Mouse (Mus musculus) forebrain, embryonic 14.5 days (tissue): Measurements from ENCODE around the gene Olfr1100. TPM values are rescaled to one million over a fixed set of nuclear protein-coding genes. Genes with fewer than 3 reads are reported as not detected.

Experiments used
- ATAC-seq: fragments of 200-750 bp; cut with Nextera tagmentation; 2 replicates; pipeline ENCODE4 v1.8.0; 2017; ENCODE audit warnings: mild to moderate bottlenecking, moderate library complexity
- DNase-seq: peaks from one replicate; pipeline ENCODE4 v3.0.0-alpha.2; 2015; ENCODE audit warnings: low spot score
- H3K27ac ChIP-seq: fragments of 300-500 bp; sonication (generic); 2 replicates; pipeline ENCODE4 v1.5.1; 2014; ENCODE audit warnings: low read depth, mild to moderate bottlenecking, control low read depth, low read length, moderate library complexity
- H3K27me3 ChIP-seq: fragments of 300-500 bp; sonication (generic); replicated peaks from 2 replicates; pipeline ENCODE4 v1.6.1; 2014; ENCODE audit warnings: low read length, control low read depth, mixed read lengths; ENCODE audit not compliant: control insufficient read depth, insufficient read depth
- H3K36me3 ChIP-seq: fragments of 300-500 bp; sonication (generic); 2 replicates; pipeline ENCODE4 v1.6.1; 2014; ENCODE audit warnings: low read length, control low read depth; ENCODE audit not compliant: control insufficient read depth, insufficient read depth
- H3K4me1 ChIP-seq: fragments of 300-500 bp; sonication (generic); 2 replicates; pipeline ENCODE4 v1.6.1; 2014; ENCODE audit warnings: antibody characterized with exemption, low read length, control low read depth; ENCODE audit not compliant: control insufficient read depth, insufficient read depth
- H3K4me2 ChIP-seq: fragments of 300-500 bp; sonication (generic); 2 replicates; pipeline ENCODE4 v1.6.1; 2014; ENCODE audit warnings: mild to moderate bottlenecking, control low read depth, low read length
- H3K4me3 ChIP-seq: fragments of 300-500 bp; sonication (generic); 2 replicates; pipeline ENCODE4 v1.5.1; 2014; ENCODE audit warnings: low read depth, low read length, control low read depth
- H3K9ac ChIP-seq: fragments of 300-500 bp; sonication (generic); 2 replicates; pipeline ENCODE4 v1.6.1; 2014; ENCODE audit warnings: mild to moderate bottlenecking, low read length, control low read depth, moderate library complexity
- H3K9me3 ChIP-seq: fragments of 300-500 bp; sonication (generic); replicated peaks from 2 replicates; pipeline ENCODE4 v1.6.1; 2016; ENCODE audit warnings: low read length, control low read depth, mixed read lengths; ENCODE audit not compliant: control insufficient read depth
- WGBS: fragments of 180-500 bp; shearing (Covaris S2); extraction: QIAGEN DNeasy Blood & Tissue Kit; methylation state at CpG from one replicate; pipeline ENCODE4 v1.1.7; 2014; 5-methylcytosine and 5-hydroxymethylcytosine counted together
- polyA plus RNA-seq: library from polyadenylated mRNA; unstranded; fragments of >200 nt; fragmentation: Nextera tagmentation; extraction: Ambion mirVana; gene quantifications from 2 replicates; pipeline ENCODE4 v1.2.1, GENCODE M21; 2014

Gene Olfr1100
- not detected in 2 replicates for polyA plus RNA-seq

DNA sequence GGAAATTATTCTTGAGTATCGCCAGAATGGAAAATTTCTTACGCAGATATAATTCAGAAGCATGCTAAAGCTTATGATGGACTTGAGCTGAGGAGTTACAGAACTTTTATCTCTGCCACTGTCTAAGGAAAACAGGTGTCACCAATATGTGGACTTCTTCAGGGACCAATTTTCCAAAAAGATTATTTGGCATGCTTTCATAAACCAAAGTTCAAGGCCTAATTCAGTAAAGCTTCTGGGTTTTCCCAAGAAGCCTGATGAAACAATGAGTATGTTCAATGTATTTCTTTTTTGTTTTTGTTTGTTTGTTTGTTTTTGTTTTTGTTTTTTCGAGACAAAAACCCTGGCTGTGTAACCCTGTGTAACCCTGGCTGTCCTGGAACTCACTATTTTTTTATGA is at the start of gene Olfr1100:
Gene Olfr1100, minus strand, starts transcription at position 101 of the 400 bp plus-strand sequence.
- no peak within 1 kb of the TSS for H3K4me3 ChIP-seq
- no peak within 1 kb of the TSS for H3K27ac ChIP-seq
- DNase-seq: no peak
- no peaks in the 10 kb centered on the region for H3K36me3 ChIP-seq
- no peaks in the 10 kb centered on the region for H3K4me1 ChIP-seq
- no peaks in the 10 kb centered on the region for H3K9me3 ChIP-seq
- ATAC-seq: no peak
- no peak within 1 kb of the TSS for H3K4me2 ChIP-seq
- 78% methylated on average over 3 of the region's 3 CpGs for WGBS
- H3K27me3 ChIP-seq: no peaks in the 10 kb centered on the region
- H3K9ac ChIP-seq: no peak within 1 kb of the TSS

DNA sequence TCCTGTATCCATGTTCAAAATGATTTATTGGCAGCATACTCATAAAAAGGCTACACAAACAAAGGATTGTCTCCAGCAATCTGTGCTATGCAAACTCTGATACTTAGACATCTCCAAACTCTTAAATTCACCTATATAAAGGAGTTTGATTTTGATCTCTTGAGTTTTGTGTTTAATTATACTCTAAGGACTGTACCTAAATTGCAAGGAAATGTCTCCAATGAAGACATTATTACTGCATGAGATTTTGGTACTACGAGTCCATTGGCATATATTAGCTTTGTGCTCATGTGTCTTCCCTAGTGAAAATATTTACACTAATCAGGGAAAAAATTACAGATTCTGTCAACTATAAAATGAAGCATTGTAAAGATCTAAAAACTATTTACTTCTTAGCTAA is 47.2 kb upstream of the Olfr1100 start, which contains the start of gene Olfr1104:
Gene Olfr1104, minus strand, starts transcription at position 101 of the 400 bp plus-strand sequence.
- Histone ChIP-seq H3K9me3 (no peaks in the 10 kb centered on the region), H3K4me1 (no peaks in the 10 kb centered on the region), H3K27ac (no peak within 1 kb of the TSS), H3K36me3 (no peaks in the 10 kb centered on the region), H3K4me3 (no peak within 1 kb of the TSS), H3K9ac (no peak within 1 kb of the TSS), H3K4me2 (no peak within 1 kb of the TSS), H3K27me3 (no peaks in the 10 kb centered on the region)
- ATAC-seq: no peak
- 92% methylated on average over 1 of the region's 1 CpGs for WGBS
- no peak for DNase-seq

DNA sequence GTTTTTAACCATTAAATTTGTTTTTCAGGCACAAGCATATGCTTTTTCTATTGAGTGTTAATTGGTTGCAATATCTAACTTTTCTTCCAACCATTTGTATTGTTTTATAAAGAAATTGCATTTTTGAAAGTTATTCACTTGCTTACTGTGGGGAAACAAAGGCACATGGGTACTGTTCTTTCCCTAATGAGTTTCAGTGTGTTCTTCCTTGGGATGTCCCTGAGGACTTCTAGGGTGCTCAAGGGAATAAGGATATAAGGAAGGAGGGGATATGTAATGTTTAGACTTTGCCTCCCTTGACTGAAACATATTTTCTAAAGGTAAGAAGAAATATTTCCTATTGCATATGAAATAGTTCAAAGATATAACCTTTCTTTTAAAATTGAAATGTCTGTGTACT is 18.3 kb upstream of the Olfr1100 start, which contains the start of gene Olfr1102:
Gene Olfr1102, plus strand, starts transcription at position 301 of the 400 bp plus-strand sequence.
- Histone ChIP-seq H3K4me2 (no peak within 1 kb of the TSS), H3K27ac (no peak within 1 kb of the TSS), H3K4me3 (no peak within 1 kb of the TSS), H3K9me3 (no peaks in the 10 kb centered on the region), H3K4me1 (no peaks in the 10 kb centered on the region), H3K27me3 (no peaks in the 10 kb centered on the region), H3K36me3 (no peaks in the 10 kb centered on the region), H3K9ac (no peak within 1 kb of the TSS)
- ATAC-seq (no peak), DNase-seq (no peak)

DNA sequence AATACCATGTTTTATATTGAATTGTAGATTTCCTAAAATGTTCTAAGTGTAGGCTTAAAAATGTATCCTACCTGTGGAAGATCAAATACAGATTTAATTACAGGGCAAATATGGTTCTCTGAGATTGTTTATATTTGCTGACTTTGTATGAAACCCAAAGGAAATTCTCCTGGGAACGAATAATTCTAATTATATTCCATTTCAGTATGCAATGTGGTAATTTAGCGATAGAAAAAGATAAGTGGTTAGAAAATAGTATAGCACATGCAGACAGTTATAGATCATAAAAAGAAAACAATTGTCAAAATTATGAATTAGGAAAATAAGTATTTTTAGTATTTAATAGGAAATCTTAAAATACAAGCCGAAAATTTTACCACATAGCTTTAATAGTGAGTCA is 11.4 kb upstream of the Olfr1100 start, which contains the start of gene Olfr1101:
Gene Olfr1101, minus strand, starts transcription at position 101 of the 400 bp plus-strand sequence.
- Histone ChIP-seq H3K27me3 (no peaks in the 10 kb centered on the region), H3K4me1 (no peaks in the 10 kb centered on the region), H3K27ac (no peak within 1 kb of the TSS), H3K9ac (no peak within 1 kb of the TSS), H3K4me3 (no peak within 1 kb of the TSS), H3K9me3 (no peaks in the 10 kb centered on the region), H3K4me2 (no peak within 1 kb of the TSS), H3K36me3 (no peaks in the 10 kb centered on the region)
- ATAC-seq (no peak), DNase-seq (no peak)
- 82% methylated on average over 3 of the region's 3 CpGs for WGBS

DNA sequence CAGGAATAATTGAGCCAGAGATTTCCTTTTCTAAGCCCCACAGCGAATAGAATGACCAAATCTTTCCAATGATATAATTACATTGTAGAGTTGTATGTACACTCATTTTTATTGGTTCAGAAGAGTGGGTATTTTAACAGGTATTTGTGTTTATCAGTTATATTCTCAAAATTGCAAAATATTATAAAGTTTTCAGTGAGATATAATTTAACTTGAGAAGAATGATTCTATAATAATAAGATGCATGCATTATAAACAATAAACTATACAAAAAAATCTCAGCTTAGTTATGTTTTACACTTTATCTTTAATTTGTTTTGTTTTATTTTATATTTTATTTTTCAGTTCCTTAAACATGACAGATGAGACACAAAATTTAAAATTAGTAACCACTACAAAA is 19.2 kb downstream of the Olfr1100 start, which contains the start of gene Olfr1099:
Gene Olfr1099, minus strand, starts transcription at position 101 of the 400 bp plus-strand sequence.
- Histone ChIP-seq H3K27ac (no peak within 1 kb of the TSS), H3K36me3 (no peaks in the 10 kb centered on the region)
- ATAC-seq: no peak

DNA sequence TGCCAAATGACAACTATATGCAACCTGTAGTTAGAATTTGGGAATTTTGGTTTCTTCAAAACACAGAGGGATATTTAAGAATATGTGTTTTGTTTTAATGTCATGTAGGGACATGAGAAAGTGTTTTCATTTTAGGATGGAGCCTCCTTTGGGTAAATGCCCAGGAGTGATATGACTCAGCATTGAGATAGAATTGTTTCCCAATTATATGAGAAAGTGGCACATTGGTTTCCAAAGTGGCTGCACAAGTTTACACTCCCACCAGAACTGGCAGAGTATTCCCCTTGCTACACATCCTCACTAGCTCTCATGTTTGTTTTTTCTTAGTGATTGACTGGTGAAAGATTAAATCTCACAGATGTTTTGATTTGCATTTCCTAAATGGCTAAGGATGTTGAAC is 53.2 kb downstream of the Olfr1100 start:
- Histone ChIP-seq H3K9ac (no peak overlapping the region), H3K9me3 (no peaks in the 10 kb centered on the region), H3K4me1 (no peaks in the 10 kb centered on the region), H3K27me3 (no peaks in the 10 kb centered on the region), H3K4me3 (no peak overlapping the region), H3K27ac (no peak overlapping the region), H3K36me3 (no peaks in the 10 kb centered on the region), H3K4me2 (no peak overlapping the region)
- ATAC-seq (no peak), DNase-seq (no peak)

More for the DNA sequence above, 19.2 kb downstream of the Olfr1100 start, which contains the start of gene Olfr1099:
- H3K9me3 ChIP-seq: no peaks in the 10 kb centered on the region
- H3K4me3 ChIP-seq: no peak within 1 kb of the TSS
- H3K9ac ChIP-seq: no peak within 1 kb of the TSS
- H3K4me1 ChIP-seq: no peaks in the 10 kb centered on the region
- H3K4me2 ChIP-seq: no peak within 1 kb of the TSS
- 73% methylated on average over 1 of the region's 1 CpGs for WGBS
- DNase-seq: no peak
- no peaks in the 10 kb centered on the region for H3K27me3 ChIP-seq

Other genes with a start within 250 kb of the Olfr1100 start
- not detected in 2 replicates for gene Olfr1089, start 246.3 kb downstream of the Olfr1100 start, polyA plus RNA-seq
- not detected in 2 replicates for gene Olfr1090, start 221.0 kb downstream of the Olfr1100 start, polyA plus RNA-seq
- not detected in 2 replicates for gene Olfr1093, start 197.5 kb downstream of the Olfr1100 start, polyA plus RNA-seq
- gene Olfr141, start 169.9 kb downstream of the Olfr1100 start, polyA plus RNA-seq: not detected in 2 replicates
- not detected in 2 replicates for gene Olfr1094, start 155.3 kb downstream of the Olfr1100 start, polyA plus RNA-seq
- not detected in 2 replicates for gene Olfr1095, start 128.3 kb downstream of the Olfr1100 start, polyA plus RNA-seq
- not detected in 2 replicates for gene Gm13723, start 105.2 kb downstream of the Olfr1100 start, polyA plus RNA-seq
- not detected in 2 replicates for gene Olfr1097, start 87.7 kb downstream of the Olfr1100 start, polyA plus RNA-seq
- gene Olfr1098, start 55.4 kb downstream of the Olfr1100 start, polyA plus RNA-seq: not detected in 2 replicates
- not detected in 2 replicates for gene Olfr1099, start 19.3 kb downstream of the Olfr1100 start, polyA plus RNA-seq
- gene Olfr1101, start 11.3 kb upstream of the Olfr1100 start, polyA plus RNA-seq: not detected in 2 replicates
- gene Olfr1102, start 18.4 kb upstream of the Olfr1100 start, polyA plus RNA-seq: not detected in 2 replicates
- not detected in 2 replicates for gene Olfr1104, start 47.1 kb upstream of the Olfr1100 start, polyA plus RNA-seq
- gene Olfr1105, start 56.6 kb upstream of the Olfr1100 start, polyA plus RNA-seq: not detected in 2 replicates
- gene Olfr1106, start 72.3 kb upstream of the Olfr1100 start, polyA plus RNA-seq: not detected in 2 replicates
- gene Olfr1107, start 95.9 kb upstream of the Olfr1100 start, polyA plus RNA-seq: not detected in 2 replicates
- not detected in 2 replicates for gene Olfr1109, start 116.1 kb upstream of the Olfr1100 start, polyA plus RNA-seq
- not detected in 2 replicates for gene Olfr259, start 134.6 kb upstream of the Olfr1100 start, polyA plus RNA-seq
- gene Olfr1110, start 160.3 kb upstream of the Olfr1100 start, polyA plus RNA-seq: not detected in 2 replicates
- not detected in 2 replicates for gene Olfr1111, start 172.7 kb upstream of the Olfr1100 start, polyA plus RNA-seq
- gene Olfr1112, start 207.8 kb upstream of the Olfr1100 start, polyA plus RNA-seq: not detected in 2 replicates
- gene Olfr1113, start 229.0 kb upstream of the Olfr1100 start, polyA plus RNA-seq: not detected in 2 replicates